Mouse (Mus musculus): ENCODE data around the gene Hmcn2. TPM values are rescaled to one million over a fixed set of nuclear protein-coding genes. Genes with fewer than 3 reads are reported as not detected.

The Hmcn2 gene
- total RNA-seq, 2 experiments from 2014 or later, result 30.5 to 31.5 TPM

GRCm38 (mm10) chr2:31377481-31377880, 63.3 kb downstream of the Hmcn2 start:
- DNase-seq, result peak; percentile 33 to 47
- intact Hi-C loops (cut with DNase I), result no loop called here

DNA sequence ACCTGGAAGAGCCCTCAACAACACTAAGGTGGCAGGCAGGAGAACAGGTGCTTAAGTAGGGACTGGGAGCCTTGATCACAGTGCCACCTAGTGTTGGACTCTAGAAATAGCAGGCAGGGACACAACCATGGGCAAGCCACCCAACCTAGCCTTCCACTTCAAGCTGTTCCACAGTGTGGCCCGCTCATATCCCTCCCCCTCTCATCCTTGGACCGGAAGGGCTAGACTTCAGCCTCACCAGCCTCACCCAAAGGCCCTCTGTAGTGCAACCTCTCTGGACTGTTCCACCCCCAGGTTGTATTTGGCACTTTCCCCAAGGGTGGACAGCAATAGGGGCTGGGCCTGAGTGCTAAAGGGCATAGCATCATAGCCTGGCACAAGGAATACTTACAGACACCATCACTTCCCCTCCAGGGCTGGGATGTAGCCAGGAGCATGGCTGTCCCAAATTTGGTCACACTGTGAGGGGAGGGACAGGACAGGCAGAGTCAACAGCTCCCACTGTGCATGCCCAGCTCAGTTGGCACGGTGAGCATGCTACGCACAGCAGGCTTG, 67.2 kb downstream of the Hmcn2 start:
- intact Hi-C loops (cut with DNase I), result loop anchor here (5.0 kb wide), 2 partner anchors 79 to 174 kb away; no protein-coding TSS in a partner anchor
- DNase-seq, result peak; percentile 46 to 67

DNA sequence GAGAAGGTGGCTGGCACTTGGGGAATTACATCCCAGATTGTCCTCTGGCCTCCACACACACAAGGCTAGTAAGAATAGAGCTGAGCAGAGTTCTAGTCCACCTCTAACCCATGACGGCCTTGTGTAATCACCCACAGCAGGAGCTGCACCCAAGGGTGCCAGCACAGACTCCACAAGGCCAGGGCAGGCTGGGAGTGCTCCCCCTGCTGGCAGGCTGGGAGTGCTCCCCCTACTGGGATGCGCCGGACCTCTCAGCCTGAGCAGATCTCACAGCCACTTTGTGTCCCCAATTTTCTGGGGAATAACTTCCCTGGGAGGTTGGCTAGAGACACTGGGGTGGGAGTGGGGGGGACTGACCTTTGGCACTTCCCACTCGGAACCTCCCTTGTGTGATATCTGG, 68.7 kb downstream of the Hmcn2 start:
- DNase-seq, result peak; percentile 63 to 72

GRCm38 (mm10) chr2:31416968-31417367, 102.8 kb downstream of the Hmcn2 start:
- intact Hi-C loops (cut with DNase I), result no loop called here
- DNase-seq, result no peak

More for the DNA sequence above, 68.7 kb downstream of the Hmcn2 start:
- intact Hi-C loops (cut with DNase I), result loop anchor here (5.0 kb wide), 2 partner anchors 81 to 176 kb away; no protein-coding TSS in a partner anchor

DNA sequence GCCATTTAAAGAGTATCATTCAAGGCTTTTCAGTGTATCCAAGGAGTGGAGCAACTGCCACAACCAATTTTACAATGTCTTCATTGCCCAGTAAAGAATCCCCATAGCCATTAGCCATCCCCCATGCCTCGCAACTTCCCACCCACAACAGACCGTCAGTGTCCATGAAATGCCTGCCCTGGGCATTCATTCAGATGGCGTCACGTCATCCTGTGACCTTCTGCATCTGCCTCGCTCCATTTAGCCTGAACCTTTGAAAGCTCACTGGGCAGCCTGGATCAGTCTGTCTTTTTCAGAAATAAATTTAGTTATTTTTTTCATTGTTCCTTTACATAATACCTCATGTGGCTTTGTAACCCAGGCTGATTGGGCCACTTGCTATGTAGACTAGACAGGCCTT, 103.8 kb downstream of the Hmcn2 start:
- DNase-seq, result no peak
- intact Hi-C loops (cut with DNase I), result no loop called here

DNA sequence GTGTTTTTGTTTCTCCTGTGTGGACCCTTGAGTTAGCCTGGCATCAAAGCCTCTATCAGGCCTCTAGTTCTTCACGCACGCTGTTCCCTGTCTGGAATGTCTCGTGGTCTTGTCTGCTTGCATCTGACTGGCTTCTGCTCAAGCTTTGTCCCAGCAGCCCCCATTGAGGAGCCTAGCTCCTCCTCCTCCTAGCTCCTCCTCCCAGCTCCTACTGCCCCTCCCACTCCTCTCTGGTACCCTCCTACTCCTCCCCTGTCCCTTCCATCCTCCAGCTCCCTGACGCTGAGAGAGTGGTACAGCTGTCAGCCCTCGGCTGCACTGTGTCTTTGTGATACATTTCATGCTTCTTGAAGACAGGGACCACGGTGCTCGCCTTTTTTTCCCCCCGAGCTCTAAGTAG, 104.4 kb downstream of the Hmcn2 start:
- no peak for DNase-seq
- intact Hi-C loops (cut with DNase I), result no loop called here

DNA sequence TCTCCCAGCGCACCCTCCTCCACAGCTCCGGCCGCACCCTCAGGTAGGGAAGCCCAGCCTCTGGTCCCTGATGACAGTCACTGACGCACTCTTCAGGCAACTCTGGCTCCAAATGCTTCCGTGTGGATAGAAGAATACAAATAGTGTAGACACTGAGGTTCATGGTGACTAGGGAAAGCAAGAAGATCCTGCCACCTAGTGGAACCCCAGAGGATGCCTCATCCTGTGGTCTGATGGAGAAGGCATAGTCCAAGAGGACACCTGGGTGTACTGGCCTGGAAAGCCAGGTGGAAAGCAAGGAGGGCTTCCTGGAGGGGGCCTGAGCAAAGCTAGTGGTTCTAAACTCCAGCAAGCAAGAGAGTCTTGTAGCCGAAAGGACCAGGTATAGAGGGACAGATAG, 106.7 kb downstream of the Hmcn2 start:
- no peak for DNase-seq
- intact Hi-C loops (cut with DNase I), result no loop called here

GRCm38 (mm10) chr2:31422576-31422975, 108.4 kb downstream of the Hmcn2 start:
- intact Hi-C loops (cut with DNase I), result no loop called here
- no peak for DNase-seq

GRCm38 (mm10) chr2:31431477-31431876, 117.3 kb downstream of the Hmcn2 start:
- intact Hi-C loops (cut with DNase I), result no loop called here
- no peak for DNase-seq

- intact Hi-C loops (cut with DNase I), result loop anchor here (1.0 kb wide), 1 partner anchor 38 kb away; no protein-coding TSS in a partner anchor
- no peak for DNase-seq
Measured at GRCm38 (mm10) chr2:31434746-31435145, 120.5 kb downstream of the Hmcn2 start.

DNA sequence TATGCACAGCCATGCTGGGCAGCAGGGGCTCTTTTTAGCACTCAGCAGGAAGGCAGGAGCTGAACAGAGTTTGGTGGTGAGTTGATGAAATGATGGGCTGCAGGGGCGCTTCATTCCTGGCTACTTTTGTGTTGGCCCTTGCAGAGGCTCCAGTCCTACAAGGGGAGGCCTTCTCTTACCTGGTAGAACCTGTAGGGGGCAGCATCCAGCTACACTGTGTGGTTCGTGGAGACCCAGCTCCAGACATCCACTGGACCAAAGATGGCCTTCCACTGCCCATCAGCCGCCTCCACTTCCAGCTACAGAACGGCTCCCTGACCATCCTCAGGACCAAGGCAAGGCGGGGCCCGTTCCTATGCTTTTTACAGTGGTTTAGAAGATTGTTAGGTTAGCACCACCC, 121.4 kb downstream of the Hmcn2 start:
- intact Hi-C loops (cut with DNase I), result loop anchor here (1.0 kb wide), 1 partner anchor 37 kb away; no protein-coding TSS in a partner anchor
- DNase-seq, result peak; percentile 40 to 53

GRCm38 (mm10) chr2:31437480-31438245, 123.4 kb downstream of the Hmcn2 start:
- no peak for DNase-seq
- intact Hi-C loops (cut with DNase I), result no loop called here

DNA sequence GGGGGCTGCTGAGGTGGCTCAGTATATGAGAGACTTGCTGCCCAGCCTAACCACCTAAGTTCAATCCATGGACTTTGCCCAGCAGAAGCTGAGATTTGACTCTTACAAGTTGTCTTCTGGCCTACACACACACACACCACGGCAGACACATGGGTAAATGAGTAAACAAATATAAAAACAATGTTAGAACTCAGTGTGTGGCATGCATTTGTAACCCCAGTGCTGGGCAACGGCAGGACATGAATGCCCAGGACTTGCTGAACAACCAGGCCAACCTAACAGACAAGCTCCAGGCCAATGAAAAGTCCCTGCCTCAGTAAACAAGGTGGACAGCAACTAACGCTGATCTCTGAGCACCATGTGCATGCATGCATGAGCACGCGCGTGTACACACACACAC, 125.4 kb downstream of the Hmcn2 start:
- intact Hi-C loops (cut with DNase I), result no loop called here
- no peak for DNase-seq

DNA sequence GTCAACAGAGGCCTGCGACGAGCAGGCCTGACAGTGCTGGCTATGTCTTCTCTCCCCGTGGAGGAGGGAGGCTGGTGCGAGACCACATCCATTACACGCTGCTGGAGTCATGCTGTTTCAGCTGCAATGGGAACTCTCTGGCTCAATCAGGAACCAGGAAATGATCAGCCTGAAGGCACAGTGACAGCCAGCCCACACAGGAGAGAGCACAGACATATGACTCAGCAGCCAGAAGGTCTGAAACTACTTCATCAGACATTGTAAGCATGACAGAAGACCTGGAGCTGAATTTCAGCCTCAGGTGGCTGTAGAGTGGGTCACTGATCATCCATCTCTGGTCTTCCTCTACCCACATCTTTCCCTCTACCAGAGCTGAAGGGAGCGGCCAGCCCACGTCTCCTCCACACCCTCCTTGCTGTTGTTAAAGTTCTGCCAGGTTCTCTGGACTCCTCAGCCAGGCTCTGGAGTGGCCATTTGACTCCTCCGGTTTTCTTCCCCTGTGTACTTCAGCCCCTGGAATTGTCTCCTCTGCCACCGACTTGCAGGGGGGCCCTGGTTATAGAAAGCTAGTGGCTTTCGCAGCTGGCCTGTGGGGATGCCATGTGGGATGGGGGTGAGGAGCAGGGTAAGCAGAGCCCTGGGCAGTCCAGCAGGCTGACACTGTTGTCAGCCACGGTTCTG, 128.4 kb downstream of the Hmcn2 start:
- peak; percentile 14 to 21 for DNase-seq
- intact Hi-C loops (cut with DNase I), result no loop called here

GRCm38 (mm10) chr2:31446036-31446435, 131.8 kb downstream of the Hmcn2 start:
- intact Hi-C loops (cut with DNase I), result no loop called here
- no peak for DNase-seq

GRCm38 (mm10) chr2:31446456-31446855, 132.2 kb downstream of the Hmcn2 start:
- DNase-seq, result no peak
- intact Hi-C loops (cut with DNase I), result no loop called here

GRCm38 (mm10) chr2:31447536-31447935, 133.3 kb downstream of the Hmcn2 start:
- no peak for DNase-seq
- intact Hi-C loops (cut with DNase I), result no loop called here

GRCm38 (mm10) chr2:31448756-31449440, 134.7 kb downstream of the Hmcn2 start:
- intact Hi-C loops (cut with DNase I), result no loop called here
- no peak for DNase-seq

DNA sequence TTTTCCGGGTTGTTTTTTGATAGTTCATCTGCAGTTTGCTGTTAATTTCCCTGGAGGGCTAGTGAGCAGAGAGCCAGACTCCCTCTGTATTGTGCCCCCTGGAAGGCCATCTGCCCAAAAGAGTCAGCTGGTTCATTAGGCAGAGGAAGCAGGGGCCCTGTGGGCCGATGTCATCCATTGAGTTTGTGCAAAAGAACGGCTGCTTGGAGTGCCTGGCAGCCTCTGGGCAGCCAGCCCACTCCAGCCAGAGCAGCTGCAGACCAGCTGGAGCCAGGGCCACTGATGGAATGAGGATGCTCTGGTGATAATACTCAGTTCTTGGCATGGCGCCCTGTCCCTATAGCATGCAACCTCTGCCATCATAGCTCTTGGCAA, 135.2 kb downstream of the Hmcn2 start:
- intact Hi-C loops (cut with DNase I), result no loop called here
- DNase-seq, result peak; percentile 48 to 70

- DNase-seq, result no peak
- intact Hi-C loops (cut with DNase I), result no loop called here
Measured at GRCm38 (mm10) chr2:31449902-31450301, 135.7 kb downstream of the Hmcn2 start.

GRCm38 (mm10) chr2:31450661-31451060, 136.4 kb downstream of the Hmcn2 start:
- intact Hi-C loops (cut with DNase I), result no loop called here
- no peak for DNase-seq

All from heart, postnatal 14 days (tissue).